In the genomic region with DNA sequence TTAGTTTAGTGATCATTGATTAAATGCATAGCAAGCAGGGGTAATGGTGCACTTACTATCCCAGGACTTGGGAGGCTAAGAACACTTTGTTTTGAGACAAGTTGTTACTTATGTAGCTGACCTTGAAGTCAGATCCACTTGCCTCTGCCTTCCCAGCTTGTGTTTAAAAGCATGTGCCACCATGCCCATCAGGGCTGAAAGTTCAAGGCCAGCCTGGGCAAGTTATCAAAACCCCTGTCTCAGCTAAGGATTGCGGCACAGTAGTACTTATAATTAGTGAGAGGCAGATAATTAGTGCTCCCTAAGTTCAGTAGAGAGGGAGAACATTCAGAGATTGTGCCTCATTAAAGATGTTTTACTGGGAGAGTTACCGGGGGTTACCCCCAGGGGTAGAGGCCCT, we compare ENCODE assay signal across 12 mouse cellular contexts. TPM values are rescaled to one million over a fixed set of nuclear protein-coding genes. Genes with fewer than 3 reads are reported as not detected.
DNase-seq lines count a peak whose midpoint lies in the region; ATAC-seq and TF ChIP-seq lines count a peak whose summit lies in the region.
"Had no signal": no experiment of that assay in that cellular context is flagged by ENCODE, and none has a peak within 500 bp of the region (broad histone marks: within the 10 kb centered on the region; RNA-seq: fewer than 3 reads in every experiment).

No protein-coding gene starts in this region.

- H3K4me3 ChIP-seq in midbrain, embryonic 10.5 days, result peak overlapping the region; percentile 98
- no peak overlapping the region for H3K4me3 ChIP-seq in midbrain, postnatal 0 days (ENCODE audit: low read depth, low read length)
- peak overlapping the region; percentile 93 for H3K4me3 ChIP-seq in hindbrain, embryonic 10.5 days
- no peak overlapping the region for H3K4me3 ChIP-seq in midbrain, embryonic 15.5 days

- peak; percentile 8 for DNase-seq in cerebellum, adult 8-10 months
- no peak for DNase-seq in cerebellum, adult 9-11 months
- no peak for DNase-seq in midbrain, embryonic 10.5 days (ENCODE audit: low spot score)
- no peak for DNase-seq in midbrain, postnatal 0 days (ENCODE audit: low spot score)
- DNase-seq in hindbrain, embryonic 10.5 days (ENCODE audit: low spot score), result no peak
- no peak for DNase-seq in left cerebral cortex, adult 9 months (ENCODE audit: low spot score in 2 of 2)
- DNase-seq in gastrocnemius, adult 8-10 months (ENCODE audit: low spot score in 2 of 2), result no peak
- DNase-seq: B cell, adult 2 months; embryo, embryonic 11 days; thymus, adult 2 months had no signal

- no peak for ATAC-seq in midbrain, postnatal 0 days (ENCODE audit: low FRiP score)
- no peak for ATAC-seq in midbrain, embryonic 15.5 days (replicated peaks)

- peaks cover 40% of the 10 kb centered on the region for H3K4me1 ChIP-seq in midbrain, embryonic 10.5 days
- peaks cover 17% of the 10 kb centered on the region for H3K4me1 ChIP-seq in midbrain, postnatal 0 days (ENCODE audit: insufficient read depth, low read length)
- H3K4me1 ChIP-seq in hindbrain, embryonic 10.5 days (replicated peaks), result peaks cover 48% of the 10 kb centered on the region
- peaks cover 38% of the 10 kb centered on the region for H3K4me1 ChIP-seq in midbrain, embryonic 15.5 days

- H3K36me3 ChIP-seq in midbrain, embryonic 10.5 days, result peaks cover 74% of the 10 kb centered on the region
- H3K36me3 ChIP-seq in midbrain, postnatal 0 days (ENCODE audit: insufficient read depth, low read length), result peaks cover 17% of the 10 kb centered on the region
- H3K36me3 ChIP-seq in hindbrain, embryonic 10.5 days, result peaks cover 75% of the 10 kb centered on the region
- peaks cover 38% of the 10 kb centered on the region for H3K36me3 ChIP-seq in midbrain, embryonic 15.5 days (replicated peaks)

- no peaks in the 10 kb centered on the region for H3K27me3 ChIP-seq in midbrain, embryonic 10.5 days (ENCODE audit: low read depth, poor library complexity, severe bottlenecking)
- no peaks in the 10 kb centered on the region for H3K27me3 ChIP-seq in midbrain, postnatal 0 days (ENCODE audit: insufficient read depth, low read length)
- no peaks in the 10 kb centered on the region for H3K27me3 ChIP-seq in hindbrain, embryonic 10.5 days (ENCODE audit: insufficient read depth, poor library complexity, severe bottlenecking)
- H3K27me3 ChIP-seq in midbrain, embryonic 15.5 days (replicated peaks), result no peaks in the 10 kb centered on the region
- H3K27me3 ChIP-seq: liver, embryonic 15.5 days had no signal

- peak overlapping the region; percentile 100; the same call in 1 of the 2 replicates for H3K27ac ChIP-seq in midbrain, embryonic 10.5 days (replicated peaks)
- H3K27ac ChIP-seq in midbrain, postnatal 0 days (ENCODE audit: low read depth, low read length), result no peak overlapping the region
- no peak overlapping the region; the same call in 1 of the 2 replicates for H3K27ac ChIP-seq in hindbrain, embryonic 10.5 days
- H3K27ac ChIP-seq in midbrain, embryonic 15.5 days, result no peak overlapping the region

- no peak for TF ChIP-seq CTCF in midbrain, postnatal 0 days (IDR thresholded peaks at IDR 0.05)

- H3K9me3 ChIP-seq in midbrain, embryonic 10.5 days (replicated peaks), result peaks cover 24% of the 10 kb centered on the region
- H3K9me3 ChIP-seq in midbrain, postnatal 0 days (ENCODE audit: low read length), result no peaks in the 10 kb centered on the region
- H3K9me3 ChIP-seq in hindbrain, embryonic 10.5 days, result peaks cover 12% of the 10 kb centered on the region; the same call in 1 of the 2 replicates
- H3K9me3 ChIP-seq in midbrain, embryonic 15.5 days, result no peaks in the 10 kb centered on the region
- H3K9me3 ChIP-seq: liver, embryonic 15.5 days had no signal

- whole genome bisulfite sequencing in midbrain, embryonic 10.5 days, result 99% methylated on average over 2 of the region's 2 CpGs
- 95% methylated on average over 2 of the region's 2 CpGs for WGBS in midbrain, postnatal 0 days
- 96% methylated on average over 2 of the region's 2 CpGs for WGBS in hindbrain, embryonic 10.5 days
- WGBS in midbrain, embryonic 15.5 days, result 94% methylated on average over 2 of the region's 2 CpGs

- H3K9ac ChIP-seq in midbrain, postnatal 0 days (replicated peaks; ENCODE audit: low read length, poor library complexity, severe bottlenecking), result no peak overlapping the region
- H3K9ac ChIP-seq in midbrain, embryonic 15.5 days, result no peak overlapping the region

- no peak overlapping the region for H3K4me2 ChIP-seq in midbrain, postnatal 0 days (ENCODE audit: low read depth, low read length, poor library complexity, severe bottlenecking)
- H3K4me2 ChIP-seq in midbrain, embryonic 15.5 days, result peak overlapping the region; percentile 62

RNA-seq across cellular contexts. Expression of gene Sept1, which starts 1.8 kb away (rescaled TPM):
- 31.8 and 32.7 TPM in 2 replicates for polyA plus RNA-seq in midbrain, embryonic 10.5 days (2016; fragmentation: Nextera tagmentation; extraction: Ambion mirVana)
- total RNA-seq in midbrain, postnatal 0 days (2014; rRNA removed), result 0.22 and 3.7 TPM in 2 replicates
- polyA plus RNA-seq in midbrain, postnatal 0 days (2015; fragmentation: Nextera tagmentation; extraction: Ambion mirVana), result 4.2 and 5.3 TPM in 2 replicates
- polyA plus RNA-seq in hindbrain, embryonic 10.5 days (2016; fragmentation: Nextera tagmentation; extraction: Ambion mirVana), result 32.4 and 33.8 TPM in 2 replicates
- polyA plus RNA-seq in midbrain, embryonic 15.5 days (2015; fragmentation: Nextera tagmentation; extraction: Ambion mirVana), result 17.0 and 18.2 TPM in 2 replicates
- 1 to 10 TPM; 1.0 to 2.8 (median 1.4) TPM for total RNA-seq in gastrocnemius, adult 8-10 months (2022)

RNA-seq across cellular contexts. Expression of gene Zfp553, which starts 1.9 kb away (rescaled TPM):
- 75.4 and 78.6 TPM in 2 replicates for polyA plus RNA-seq in midbrain, embryonic 10.5 days (2016; fragmentation: Nextera tagmentation; extraction: Ambion mirVana)
- total RNA-seq in midbrain, postnatal 0 days (2014; rRNA removed), result 37.4 and 39.6 TPM in 2 replicates
- 32.3 TPM in 2 replicates for polyA plus RNA-seq in midbrain, postnatal 0 days (2015; fragmentation: Nextera tagmentation; extraction: Ambion mirVana)
- 78.7 and 81.0 TPM in 2 replicates for polyA plus RNA-seq in hindbrain, embryonic 10.5 days (2016; fragmentation: Nextera tagmentation; extraction: Ambion mirVana)
- polyA plus RNA-seq in midbrain, embryonic 15.5 days (2015; fragmentation: Nextera tagmentation; extraction: Ambion mirVana), result 63.7 and 64.1 TPM in 2 replicates
- total RNA-seq in gastrocnemius, adult 8-10 months (2022), result 1 to 10 TPM; 4.2 to 5.5 (median 4.8) TPM

RNA-seq across cellular contexts. Expression of gene Zfp771, which starts 9.3 kb away (rescaled TPM):
- polyA plus RNA-seq in midbrain, embryonic 10.5 days (2016; fragmentation: Nextera tagmentation; extraction: Ambion mirVana), result 59.4 TPM in 2 replicates
- total RNA-seq in midbrain, postnatal 0 days (2014; rRNA removed), result 76.8 and 94.5 TPM in 2 replicates
- polyA plus RNA-seq in midbrain, postnatal 0 days (2015; fragmentation: Nextera tagmentation; extraction: Ambion mirVana), result 80.2 and 83.8 TPM in 2 replicates
- 62.4 and 70.1 TPM in 2 replicates for polyA plus RNA-seq in hindbrain, embryonic 10.5 days (2016; fragmentation: Nextera tagmentation; extraction: Ambion mirVana)
- 72.0 and 73.1 TPM in 2 replicates for polyA plus RNA-seq in midbrain, embryonic 15.5 days (2015; fragmentation: Nextera tagmentation; extraction: Ambion mirVana)
- total RNA-seq in gastrocnemius, adult 8-10 months (2022), result 10 to 100 TPM; 13.7 to 21.0 (median 18.3) TPM

RNA-seq across cellular contexts. Expression of gene Dctpp1, which starts 25.7 kb away (rescaled TPM):
- polyA plus RNA-seq in midbrain, embryonic 10.5 days (2016; fragmentation: Nextera tagmentation; extraction: Ambion mirVana), result 289 and 345 TPM in 2 replicates
- 75.0 and 92.2 TPM in 2 replicates for total RNA-seq in midbrain, postnatal 0 days (2014; rRNA removed)
- 120 and 132 TPM in 2 replicates for polyA plus RNA-seq in midbrain, postnatal 0 days (2015; fragmentation: Nextera tagmentation; extraction: Ambion mirVana)
- polyA plus RNA-seq in hindbrain, embryonic 10.5 days (2016; fragmentation: Nextera tagmentation; extraction: Ambion mirVana), result 284 and 329 TPM in 2 replicates
- polyA plus RNA-seq in midbrain, embryonic 15.5 days (2015; fragmentation: Nextera tagmentation; extraction: Ambion mirVana), result 114 and 118 TPM in 2 replicates
- 10 to 100 TPM; 31.3 to 38.3 (median 33.9) TPM for total RNA-seq in gastrocnemius, adult 8-10 months (2022)

RNA-seq across cellular contexts. Expression of gene Mylpf, which starts 26.1 kb away (rescaled TPM):
- polyA plus RNA-seq in midbrain, embryonic 10.5 days (2016; fragmentation: Nextera tagmentation; extraction: Ambion mirVana), result 12.6 and 16.5 TPM in 2 replicates
- 0.90 and 1.4 TPM in 2 replicates for total RNA-seq in midbrain, postnatal 0 days (2014; rRNA removed)
- polyA plus RNA-seq in midbrain, postnatal 0 days (2015; fragmentation: Nextera tagmentation; extraction: Ambion mirVana), result 1.5 and 2.2 TPM in 2 replicates
- 13.0 and 17.7 TPM in 2 replicates for polyA plus RNA-seq in hindbrain, embryonic 10.5 days (2016; fragmentation: Nextera tagmentation; extraction: Ambion mirVana)
- polyA plus RNA-seq in midbrain, embryonic 15.5 days (2015; fragmentation: Nextera tagmentation; extraction: Ambion mirVana), result 3.9 and 5.0 TPM in 2 replicates
- over 10,000 TPM; 27,006 to 32,685 (median 27,393) TPM for total RNA-seq in gastrocnemius, adult 8-10 months (2022)

Comparison
In these comparisons a context has a peak if more than half of its experiments do, and no peak if none do; other contexts are left out.
1. H3K4me3 ChIP-seq: peak in midbrain, embryonic 10.5 days (single experiment) and hindbrain, embryonic 10.5 days (single experiment); none in midbrain, postnatal 0 days (single experiment) and midbrain, embryonic 15.5 days (single experiment).